Mouse (Mus musculus): ENCODE measurements around the gene Wdr63. TPM values are rescaled to one million over a fixed set of nuclear protein-coding genes. Genes with fewer than 3 reads are reported as not detected.
"Not testable (repeated sequence)": the region's sequence is repeated elsewhere in the genome, so short reads cannot be mapped to it uniquely, and the experiment has no call there.

Gene Wdr63
- polyA plus RNA-seq, 1 experiment, result 0.31 TPM

- no peaks in the 10 kb centered on the region for H3K27me3 ChIP-seq (ENCODE audit: control insufficient read depth, insufficient read depth, low read length)
- no peak for TF ChIP-seq CTCF (IDR thresholded peaks at IDR 0.05; ENCODE audit: borderline replicate concordance, insufficient read depth, low read depth, low read length)
- TF ChIP-seq POLR2A (IDR thresholded peaks at IDR 0.05; ENCODE audit: borderline replicate concordance, insufficient read depth, low read length), result no peak
- no peak overlapping the region for H3K27ac ChIP-seq (ENCODE audit: insufficient read depth, low read length)
- H3K4me3 ChIP-seq (replicated peaks; ENCODE audit: insufficient read depth, low read depth, low read length), result no peak overlapping the region
- 90% methylated on average over 14 of the region's 14 CpGs for WGBS
- no peak for DNase-seq
- H3K4me1 ChIP-seq (ENCODE audit: control insufficient read depth, insufficient read depth, low read length), result no peaks in the 10 kb centered on the region
These were observed 103.4 kb downstream of the Wdr63 start for GRCm38 (mm10) chr3:146004347-146005051.

GRCm38 (mm10) chr3:145996539-145996938 lies 111.4 kb downstream of the Wdr63 start:
- not testable (repeated sequence) for H3K27ac ChIP-seq (ENCODE audit: insufficient read depth, low read length); H3K27me3 ChIP-seq (ENCODE audit: control insufficient read depth, insufficient read depth, low read length); DNase-seq; H3K4me3 ChIP-seq (replicated peaks; ENCODE audit: insufficient read depth, low read depth, low read length); H3K4me1 ChIP-seq (ENCODE audit: control insufficient read depth, insufficient read depth, low read length)
- WGBS, result 87% methylated on average over 5 of the region's 5 CpGs

GRCm38 (mm10) chr3:145995489-145995888 lies 112.4 kb downstream of the Wdr63 start:
- Histone ChIP-seq H3K4me3 (replicated peaks; ENCODE audit: insufficient read depth, low read depth, low read length) (no peak overlapping the region), H3K27me3 (ENCODE audit: control insufficient read depth, insufficient read depth, low read length) (no peaks in the 10 kb centered on the region), H3K27ac (ENCODE audit: insufficient read depth, low read length) (no peak overlapping the region), H3K4me1 (ENCODE audit: control insufficient read depth, insufficient read depth, low read length) (no peaks in the 10 kb centered on the region)
- 90% methylated on average over 5 of the region's 5 CpGs for WGBS
- no peak for TF ChIP-seq CTCF (IDR thresholded peaks at IDR 0.05; ENCODE audit: borderline replicate concordance, insufficient read depth, low read depth, low read length)
- no peak for TF ChIP-seq POLR2A (IDR thresholded peaks at IDR 0.05; ENCODE audit: borderline replicate concordance, insufficient read depth, low read length)
- DNase-seq, result no peak

GRCm38 (mm10) chr3:145993481-145994201 lies 114.3 kb downstream of the Wdr63 start:
- Histone ChIP-seq H3K27me3 (ENCODE audit: control insufficient read depth, insufficient read depth, low read length) (no peaks in the 10 kb centered on the region), H3K27ac (ENCODE audit: insufficient read depth, low read length) (no peak overlapping the region), H3K4me1 (ENCODE audit: control insufficient read depth, insufficient read depth, low read length) (no peaks in the 10 kb centered on the region), H3K4me3 (replicated peaks; ENCODE audit: insufficient read depth, low read depth, low read length) (no peak overlapping the region)
- DNase-seq, result no peak
- TF ChIP-seq CTCF (IDR thresholded peaks at IDR 0.05; ENCODE audit: borderline replicate concordance, insufficient read depth, low read depth, low read length), result no peak
- no peak for TF ChIP-seq POLR2A (IDR thresholded peaks at IDR 0.05; ENCODE audit: borderline replicate concordance, insufficient read depth, low read length)
- 80% methylated on average over 14 of the region's 14 CpGs for WGBS

GRCm38 (mm10) chr3:145992796-145993195 lies 115.1 kb downstream of the Wdr63 start:
- WGBS, result 39% methylated on average over 10 of the region's 10 CpGs
- DNase-seq, result peak in 1 of 2 experiments; percentile 34
- no peaks in the 10 kb centered on the region for H3K4me1 ChIP-seq (ENCODE audit: control insufficient read depth, insufficient read depth, low read length)
- H3K27me3 ChIP-seq (ENCODE audit: control insufficient read depth, insufficient read depth, low read length), result no peaks in the 10 kb centered on the region; the same call in 1 of the 2 replicates
- no peak overlapping the region for H3K27ac ChIP-seq (ENCODE audit: insufficient read depth, low read length)
- TF ChIP-seq CTCF (IDR thresholded peaks at IDR 0.05; ENCODE audit: borderline replicate concordance, insufficient read depth, low read depth, low read length), result no peak
- no peak for TF ChIP-seq POLR2A (IDR thresholded peaks at IDR 0.05; ENCODE audit: borderline replicate concordance, insufficient read depth, low read length)
- no peak overlapping the region for H3K4me3 ChIP-seq (replicated peaks; ENCODE audit: insufficient read depth, low read depth, low read length)

- TF ChIP-seq POLR2A (IDR thresholded peaks at IDR 0.05; ENCODE audit: borderline replicate concordance, insufficient read depth, low read length), result no peak
- TF ChIP-seq CTCF (IDR thresholded peaks at IDR 0.05; ENCODE audit: borderline replicate concordance, insufficient read depth, low read depth, low read length), result no peak
- 0 out of 2 replicates have a peak, but pooled peaks cover 2% of the 10 kb centered on the region for H3K4me1 ChIP-seq (ENCODE audit: control insufficient read depth, insufficient read depth, low read length)
These were observed 115.8 kb downstream of the Wdr63 start for GRCm38 (mm10) chr3:145991976-145992730.

GRCm38 (mm10) chr3:145991130-145991529 lies 116.8 kb downstream of the Wdr63 start:
- Histone ChIP-seq H3K4me3 (replicated peaks; ENCODE audit: insufficient read depth, low read depth, low read length) (no peak overlapping the region), H3K27me3 (ENCODE audit: control insufficient read depth, insufficient read depth, low read length) (peaks cover 1% of the 10 kb centered on the region; the same call in 1 of the 2 replicates), H3K27ac (ENCODE audit: insufficient read depth, low read length) (no peak overlapping the region), H3K4me1 (ENCODE audit: control insufficient read depth, insufficient read depth, low read length) (0 out of 2 replicates have a peak, but pooled peaks cover 2% of the 10 kb centered on the region)
- WGBS, result 89% methylated on average over 13 of the region's 13 CpGs
- no peak for TF ChIP-seq CTCF (IDR thresholded peaks at IDR 0.05; ENCODE audit: borderline replicate concordance, insufficient read depth, low read depth, low read length)
- TF ChIP-seq POLR2A (IDR thresholded peaks at IDR 0.05; ENCODE audit: borderline replicate concordance, insufficient read depth, low read length), result no peak
- DNase-seq, result no peak

More at GRCm38 (mm10) chr3:145991976-145992730, 115.8 kb downstream of the Wdr63 start:
- Histone ChIP-seq H3K4me3 (replicated peaks; ENCODE audit: insufficient read depth, low read depth, low read length) (no peak overlapping the region), H3K27ac (ENCODE audit: insufficient read depth, low read length) (no peak overlapping the region), H3K27me3 (ENCODE audit: control insufficient read depth, insufficient read depth, low read length) (peaks cover 1% of the 10 kb centered on the region; the same call in 1 of the 2 replicates)
- DNase-seq, result no peak
- 86% methylated on average over 10 of the region's 10 CpGs for WGBS

Other genes starting within 250 kb of the Wdr63 start
- 14.1 and 15.0 TPM in 2 replicates for gene Bcl10, start 185.3 kb downstream of the Wdr63 start, polyA plus RNA-seq (2012; rRNA removed)
- 44.3 and 47.9 TPM in 2 replicates for gene 2410004B18Rik, start 170.1 kb downstream of the Wdr63 start, polyA plus RNA-seq (2012; rRNA removed)
- 1.2 and 1.3 TPM in 2 replicates for gene Syde2, start 120.3 kb downstream of the Wdr63 start, polyA plus RNA-seq (2012; rRNA removed)
- 0.07 and 0.40 TPM in 2 replicates for gene Mcoln3, start 9.3 kb upstream of the Wdr63 start, polyA plus RNA-seq (2012; rRNA removed)
- 0.07 TPM in 1 of 2 replicates, not detected in the other for gene Mcoln2, start 41.7 kb upstream of the Wdr63 start, polyA plus RNA-seq (2012; rRNA removed)
- 0.23 and 0.29 TPM in 2 replicates for gene Lpar3, start 112.8 kb upstream of the Wdr63 start, polyA plus RNA-seq (2012; rRNA removed)

Measured in cerebellum, adult 2 months (tissue).